Mouse (Mus musculus): Measurements from ENCODE around the gene Cnppd1.

Cnppd1 gene

GRCm38 (mm10) chr1:75142301-75143261 is at the start of gene Cnppd1, which contains the start of gene Retreg2:
Gene Cnppd1, minus strand, starts transcription at chr1:75142711.
Gene Retreg2, plus strand, starts transcription at chr1:75142778.
- DNase-seq (ENCODE audit: extremely low spot score, low read depth, low spot score) = peak; percentile 73

- peak; percentile 86 for DNase-seq (ENCODE audit: extremely low spot score, low read depth, low spot score)
Observed at GRCm38 (mm10) chr1:75191622-75192402, 49.3 kb upstream of the Cnppd1 start, which contains the start of the genes Ankzf1 and Atg9a. Gene Ankzf1, plus strand, starts transcription at chr1:75192151. Gene Atg9a, minus strand, starts transcription at chr1:75192196.

- no peak for DNase-seq (ENCODE audit: extremely low spot score, low read depth, low spot score)
Observed at GRCm38 (mm10) chr1:75191258-75191621, 48.7 kb upstream of the Cnppd1 start.

GRCm38 (mm10) chr1:75190577-75190976 is 48.1 kb upstream of the Cnppd1 start:
- no peak for DNase-seq (ENCODE audit: extremely low spot score, low read depth, low spot score)

- DNase-seq (ENCODE audit: extremely low spot score, low read depth, low spot score) = no peak
Observed at GRCm38 (mm10) chr1:75187914-75188483, 45.5 kb upstream of the Cnppd1 start.

- DNase-seq (ENCODE audit: extremely low spot score, low read depth, low spot score) = no peak
Observed at GRCm38 (mm10) chr1:75187126-75187525, 44.6 kb upstream of the Cnppd1 start.

GRCm38 (mm10) chr1:75185495-75185894 is 43.0 kb upstream of the Cnppd1 start:
- no peak for DNase-seq (ENCODE audit: extremely low spot score, low read depth, low spot score)

- DNase-seq (ENCODE audit: extremely low spot score, low read depth, low spot score) = no peak
Observed at GRCm38 (mm10) chr1:75182160-75182559, 39.6 kb upstream of the Cnppd1 start.

GRCm38 (mm10) chr1:75181377-75181870 is 38.9 kb upstream of the Cnppd1 start:
- DNase-seq (ENCODE audit: extremely low spot score, low read depth, low spot score) = no peak

- no peak for DNase-seq (ENCODE audit: extremely low spot score, low read depth, low spot score)
Observed at GRCm38 (mm10) chr1:75180741-75181140, 38.2 kb upstream of the Cnppd1 start.

GRCm38 (mm10) chr1:75180105-75180590 is 37.6 kb upstream of the Cnppd1 start, which contains the start of gene Abcb6:
Gene Abcb6, minus strand, starts transcription at chr1:75180392.
- DNase-seq (ENCODE audit: extremely low spot score, low read depth, low spot score) = peak; percentile 67

- DNase-seq (ENCODE audit: extremely low spot score, low read depth, low spot score) = no peak
Observed at GRCm38 (mm10) chr1:75179334-75180104, 37.0 kb upstream of the Cnppd1 start.

GRCm38 (mm10) chr1:75168472-75169464 is 26.3 kb upstream of the Cnppd1 start, which contains the start of gene Zfand2b:
Gene Zfand2b, plus strand, starts transcription at chr1:75168646.
- peak; percentile 70 for DNase-seq (ENCODE audit: extremely low spot score, low read depth, low spot score)

- DNase-seq (ENCODE audit: extremely low spot score, low read depth, low spot score) = no peak
Observed at GRCm38 (mm10) chr1:75168093-75168471, 25.6 kb upstream of the Cnppd1 start.

- no peak for DNase-seq (ENCODE audit: extremely low spot score, low read depth, low spot score)
Observed at GRCm38 (mm10) chr1:75160256-75160617, 17.7 kb upstream of the Cnppd1 start.

GRCm38 (mm10) chr1:75159540-75160255 is 17.2 kb upstream of the Cnppd1 start:
- no peak for DNase-seq (ENCODE audit: extremely low spot score, low read depth, low spot score)

- DNase-seq (ENCODE audit: extremely low spot score, low read depth, low spot score) = no peak
Observed at GRCm38 (mm10) chr1:75158990-75159389, 16.5 kb upstream of the Cnppd1 start.

- DNase-seq (ENCODE audit: extremely low spot score, low read depth, low spot score) = no peak
Observed at GRCm38 (mm10) chr1:75155837-75156236, 13.3 kb upstream of the Cnppd1 start.

Data from hindlimb bud, embryonic 11.5 days (tissue).